Mouse (Mus musculus) testis, adult 2 months (tissue): Measurements from ENCODE around the gene Zfp488.

ENCODE experiments used
- CTCF ChIP-seq: fragments of 200-500 bp; IDR thresholded peaks from 2 replicates; pipeline ENCODE4 v1.5.1; 2012; ENCODE audit warnings: low read depth, mild to moderate bottlenecking, inconsistent platforms, low read length, moderate library complexity; ENCODE audit not compliant: control insufficient read depth, insufficient read depth, insufficient replicate concordance
- POLR2A ChIP-seq: fragments of 200-500 bp; IDR thresholded peaks from 2 replicates; pipeline ENCODE4 v1.6.1; 2012; ENCODE audit warnings: low read depth, mild to moderate bottlenecking, inconsistent platforms, low read length, moderate library complexity; ENCODE audit not compliant: control insufficient read depth

DNA sequence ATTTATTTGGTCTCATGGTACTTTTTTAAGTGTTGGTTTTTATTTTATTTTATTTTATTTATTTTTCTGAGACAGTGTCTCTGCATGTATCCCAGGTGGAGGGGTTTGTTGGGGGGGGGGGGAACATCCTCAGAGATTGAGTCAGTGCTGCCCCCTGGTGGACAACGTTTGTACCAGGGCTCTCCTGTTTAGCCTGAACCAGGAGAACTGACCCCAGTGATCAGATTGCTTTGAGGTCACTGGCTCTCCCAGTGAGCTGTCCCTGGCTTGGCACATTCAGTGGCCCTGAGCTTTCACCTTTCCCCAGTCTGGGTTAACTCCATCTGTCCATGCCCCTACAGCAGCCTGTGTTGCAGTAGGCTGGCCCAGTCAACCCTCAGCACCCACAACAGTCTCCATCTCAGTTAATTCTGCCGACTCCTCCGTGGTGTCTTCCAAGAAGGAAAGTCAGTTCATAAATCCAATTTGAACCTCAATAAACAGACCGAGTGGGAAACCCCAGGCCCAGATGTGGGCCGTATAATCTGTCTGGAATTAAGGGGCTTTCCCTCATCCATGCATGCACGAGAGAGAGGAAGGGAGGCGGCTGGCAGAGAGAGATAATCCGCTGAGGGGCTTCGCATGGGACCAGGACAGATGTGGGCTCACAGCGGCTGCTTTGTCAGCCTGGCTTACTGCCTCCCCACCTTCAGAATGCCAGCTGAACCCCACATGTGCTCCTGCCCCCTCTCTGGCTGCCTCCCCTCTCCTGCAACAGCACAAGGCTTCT, 45.4 kb downstream of the Zfp488 start:
- TF ChIP-seq POLR2A: no peak
- TF ChIP-seq CTCF: peak; percentile 56; the same call in 1 of the 2 replicates
